Mouse (Mus musculus) v-Abl transformed pro-B cells (cell line): ENCODE measurements around the gene Tgif2.
"Not testable (repeated sequence)": the region's sequence is repeated elsewhere in the genome, so short reads cannot be mapped to it uniquely, and the experiment has no call there.

Source experiments
- in situ Hi-C, 2 experiments: fragments of 400-800 bp; cut with MboI; formaldehyde crosslinking; loops; one replicate each; pipeline ENCODE4 v1.15.1; 2025; ENCODE audit not compliant: unreplicated experiment in 2 of 2

The Tgif2 gene

GRCm38 (mm10) chr2:156841841-156842706 lies 2.3 kb downstream of the Tgif2 start:
- in situ Hi-C loops, result no loop called here

DNA sequence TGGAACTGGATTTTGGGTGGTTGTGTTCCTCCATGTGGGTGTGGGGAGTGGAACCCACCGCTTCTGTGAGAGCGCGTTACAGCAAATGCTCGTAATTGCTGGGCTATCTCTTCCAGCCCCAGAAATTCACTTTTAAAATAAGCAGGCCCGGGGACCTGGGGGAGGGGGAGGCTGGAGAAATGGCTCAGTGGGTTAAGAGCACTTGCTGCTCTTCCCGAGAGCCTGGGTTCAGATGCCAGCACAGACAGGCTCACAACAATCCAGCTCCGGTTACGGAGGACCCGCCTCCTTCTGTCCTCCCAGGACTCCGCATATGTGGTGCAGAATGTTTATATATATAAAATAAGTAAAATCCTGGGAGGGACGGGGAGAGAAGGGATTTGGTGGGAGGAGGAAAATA lies 2.9 kb downstream of the Tgif2 start:
- in situ Hi-C loops, result no loop called here

DNA sequence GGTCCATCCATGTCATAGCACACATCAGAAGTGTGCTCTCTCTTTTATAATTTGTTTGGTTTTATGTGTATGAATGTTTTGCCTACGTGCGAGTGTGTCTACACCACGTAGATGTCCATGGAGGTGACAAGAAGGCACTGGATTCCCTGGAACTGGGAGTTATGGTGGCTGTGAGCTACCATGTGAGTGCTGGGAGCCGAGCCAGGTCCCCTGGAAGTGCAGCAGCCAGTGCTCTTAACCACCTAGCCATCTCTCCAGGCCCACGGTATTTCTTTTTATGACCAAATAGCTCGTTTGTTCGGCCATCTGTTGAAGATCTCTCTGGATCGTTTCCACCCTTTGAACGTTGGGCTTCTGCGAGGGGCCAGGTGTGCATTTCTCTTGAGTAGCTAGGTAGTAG lies 3.5 kb downstream of the Tgif2 start:
- in situ Hi-C loops, result no loop called here

GRCm38 (mm10) chr2:156844715-156845114 lies 4.9 kb downstream of the Tgif2 start:
- in situ Hi-C loops, result no loop called here

- in situ Hi-C loops, result no loop called here
Observed at GRCm38 (mm10) chr2:156847653-156848052, 7.8 kb downstream of the Tgif2 start.

DNA sequence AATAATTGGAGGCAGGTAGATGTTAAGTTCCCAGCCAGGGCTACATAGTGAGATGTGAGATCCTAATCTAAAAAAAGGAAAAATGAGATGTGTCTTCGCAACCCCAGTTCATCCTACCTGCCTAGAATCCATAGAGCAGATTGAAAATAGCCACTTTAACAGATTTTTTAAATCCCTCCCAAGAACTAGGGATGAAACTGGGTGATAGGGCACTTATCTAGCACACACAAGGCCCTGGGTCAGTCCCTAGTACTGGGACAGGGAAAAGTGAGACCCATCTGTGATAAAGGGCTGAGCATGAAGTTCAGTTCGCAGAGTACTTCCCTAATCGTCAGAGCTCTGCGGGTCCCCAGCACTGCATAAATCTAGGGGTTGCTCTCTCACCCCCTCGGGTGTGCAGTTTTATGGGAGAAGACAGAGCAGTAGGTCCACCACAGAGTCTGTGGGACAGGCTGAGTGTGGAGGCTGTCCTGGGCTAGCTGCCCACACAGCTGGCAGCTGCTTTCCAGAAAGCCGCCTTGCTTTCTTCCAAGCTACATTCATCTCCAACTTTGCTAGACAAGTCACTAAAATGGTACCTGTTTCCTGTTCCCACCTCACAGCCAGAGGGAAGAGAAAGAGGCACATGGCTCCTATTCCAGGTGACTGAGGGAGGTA lies 8.8 kb downstream of the Tgif2 start:
- in situ Hi-C loops, result no loop called here

GRCm38 (mm10) chr2:156850505-156850904 lies 10.7 kb downstream of the Tgif2 start:
- in situ Hi-C loops, result no loop called here

DNA sequence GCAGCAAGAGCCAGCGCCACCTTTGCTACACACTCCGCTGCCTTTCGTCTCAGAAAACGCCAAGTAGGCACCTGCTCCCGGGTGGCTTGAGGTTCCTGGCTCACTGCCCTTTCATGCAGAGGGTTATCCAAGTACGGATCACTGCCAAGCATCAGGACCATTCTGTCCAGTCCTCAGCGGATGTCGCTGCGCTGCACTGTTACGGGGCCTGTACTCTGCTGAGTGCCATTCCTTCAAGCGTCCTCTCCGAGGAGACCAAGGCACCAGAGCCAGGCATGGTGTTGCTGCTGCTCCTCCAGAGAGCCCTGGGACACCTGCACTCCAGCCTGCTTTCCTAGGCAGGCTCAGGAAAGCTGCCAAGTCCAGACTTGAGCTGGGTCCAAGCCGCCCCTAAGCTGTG lies 13.8 kb downstream of the Tgif2 start:
- in situ Hi-C loops, result not testable (repeated sequence)

DNA sequence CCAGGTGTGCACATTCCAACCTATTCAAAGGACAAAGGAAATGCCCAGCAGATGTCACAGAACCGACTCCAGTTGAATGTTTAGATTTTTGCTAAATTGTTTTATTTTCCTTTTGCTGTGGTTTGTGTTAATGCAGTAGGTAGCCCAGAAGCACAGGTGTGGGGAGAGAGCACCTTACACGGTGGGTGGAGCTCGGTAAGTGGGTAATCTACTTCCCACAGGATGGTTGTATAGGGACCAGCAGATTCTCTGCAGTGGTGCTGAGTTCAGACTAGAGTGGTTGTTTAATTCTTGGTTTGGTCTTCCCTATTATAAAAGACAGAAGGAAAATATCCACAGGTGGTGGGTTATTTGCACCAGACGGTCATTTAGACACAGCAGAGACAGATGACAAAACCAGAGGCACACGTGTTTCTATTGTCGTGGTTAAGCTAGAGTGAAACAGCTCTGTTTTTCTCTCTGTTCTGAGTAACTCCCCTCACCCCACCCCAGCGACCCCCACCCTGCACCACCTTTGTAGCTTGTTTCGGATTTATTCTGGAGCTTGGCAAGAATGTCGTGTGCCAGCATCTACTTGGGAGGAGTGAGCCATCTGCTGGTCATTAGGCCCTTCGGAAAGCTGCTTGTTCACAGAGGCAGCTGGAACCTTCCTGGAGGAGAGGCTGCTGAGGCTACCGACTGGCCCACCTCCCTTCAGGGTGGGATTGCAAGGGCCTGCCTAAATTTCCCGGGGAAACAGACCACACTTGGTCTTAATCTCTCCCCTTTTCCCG lies 14.4 kb downstream of the Tgif2 start:
- in situ Hi-C loops, result not testable (repeated sequence)

- in situ Hi-C loops, result no loop called here
Observed at GRCm38 (mm10) chr2:156856311-156856710, 16.5 kb downstream of the Tgif2 start.

- in situ Hi-C loops, result no loop called here
Observed at GRCm38 (mm10) chr2:156857385-156857791, 17.6 kb downstream of the Tgif2 start.

DNA sequence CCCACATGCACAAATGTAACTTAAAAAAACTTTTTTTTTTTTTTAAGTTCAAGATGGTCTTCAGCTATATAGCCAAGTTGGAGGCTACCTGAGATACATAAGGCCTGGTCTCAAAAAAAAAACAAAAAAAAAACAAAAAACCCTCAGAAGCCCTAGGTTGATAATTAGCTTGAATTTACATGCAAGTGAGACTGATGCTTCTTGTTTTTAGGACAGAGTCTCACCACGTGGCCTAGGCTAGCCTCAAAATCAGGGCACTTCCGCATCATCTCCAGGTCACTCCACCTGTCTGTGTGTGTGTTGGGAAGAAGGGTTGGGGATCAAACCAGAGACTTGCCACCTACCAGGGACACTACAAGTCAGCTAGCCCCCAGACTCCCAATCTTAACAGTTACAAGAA lies 18.0 kb downstream of the Tgif2 start, which contains the start of gene 4930518I15Rik:
4930518I15Rik (minus strand) TSS at position 112 of the 400 bp plus-strand sequence.
- in situ Hi-C loops, result no loop called here

- in situ Hi-C loops, result no loop called here
Observed at GRCm38 (mm10) chr2:156858671-156859070, 18.9 kb downstream of the Tgif2 start.

- in situ Hi-C loops, result loop anchor here (10.0 kb wide), 1 partner anchor 137 kb away; no protein-coding TSS in a partner anchor
Observed at GRCm38 (mm10) chr2:156862041-156862717, 22.4 kb downstream of the Tgif2 start.

- in situ Hi-C loops, result loop anchor here (10.0 kb wide), 1 partner anchor 138 kb away; no protein-coding TSS in a partner anchor
Observed at GRCm38 (mm10) chr2:156862772-156863486, 23.1 kb downstream of the Tgif2 start, which contains the start of gene Rab5if. Gene Rab5if, plus strand, starts transcription at chr2:156863128.

DNA sequence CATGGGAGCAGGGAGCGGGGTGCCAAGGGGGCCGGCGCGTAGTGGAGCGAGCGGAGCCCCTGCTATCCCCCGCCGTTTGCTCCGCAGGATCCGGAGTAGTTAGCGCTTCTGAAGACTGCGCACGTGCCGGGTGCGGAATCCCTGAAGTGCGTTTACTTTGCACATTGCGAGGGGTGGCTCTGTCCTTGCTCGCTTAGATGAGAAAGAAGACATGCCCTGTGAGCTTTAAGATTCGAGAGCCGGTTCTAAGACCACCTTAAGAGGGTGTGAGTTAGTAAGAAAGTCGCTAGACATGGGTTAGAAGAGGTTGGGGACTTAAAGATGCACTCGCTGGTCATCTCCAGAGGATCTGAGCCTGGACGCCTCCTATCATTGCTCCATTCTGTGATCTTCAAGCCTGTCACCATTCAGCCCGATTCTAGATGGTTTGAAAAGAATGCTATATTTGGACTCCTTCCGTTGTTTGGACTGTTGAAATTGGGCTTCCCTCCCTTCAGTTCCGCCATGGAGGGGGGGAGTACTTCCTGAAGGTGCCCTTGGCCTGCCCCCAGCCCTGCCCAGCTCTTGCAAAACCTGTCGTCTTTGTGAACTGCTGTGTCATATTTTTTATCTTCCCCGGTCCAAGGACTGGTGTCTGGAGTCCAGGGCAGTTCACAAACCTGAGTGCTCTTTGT lies 23.8 kb downstream of the Tgif2 start:
- in situ Hi-C loops, result loop anchor here (10.0 kb wide), 1 partner anchor 139 kb away; no protein-coding TSS in a partner anchor

DNA sequence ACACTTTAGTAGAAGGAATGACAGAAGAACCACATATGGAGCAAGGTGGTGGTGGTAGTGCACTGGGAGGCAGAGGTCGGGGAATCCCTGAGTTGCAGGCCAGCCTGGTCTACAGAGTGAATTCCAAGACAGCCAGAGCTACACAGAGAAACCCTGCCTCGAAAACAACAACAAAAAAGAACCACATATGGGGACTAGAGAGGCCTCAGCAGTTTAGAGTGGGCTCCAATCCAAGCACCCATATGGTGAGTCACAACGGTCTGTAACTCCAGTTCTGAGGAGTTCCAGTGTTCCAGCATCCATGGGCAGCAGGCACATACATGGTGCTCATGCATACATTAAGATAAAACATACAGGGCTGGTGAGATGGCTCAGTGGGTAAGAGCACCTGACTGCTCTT lies 24.7 kb downstream of the Tgif2 start:
- in situ Hi-C loops, result loop anchor here (10.0 kb wide), 1 partner anchor 140 kb away; no protein-coding TSS in a partner anchor

DNA sequence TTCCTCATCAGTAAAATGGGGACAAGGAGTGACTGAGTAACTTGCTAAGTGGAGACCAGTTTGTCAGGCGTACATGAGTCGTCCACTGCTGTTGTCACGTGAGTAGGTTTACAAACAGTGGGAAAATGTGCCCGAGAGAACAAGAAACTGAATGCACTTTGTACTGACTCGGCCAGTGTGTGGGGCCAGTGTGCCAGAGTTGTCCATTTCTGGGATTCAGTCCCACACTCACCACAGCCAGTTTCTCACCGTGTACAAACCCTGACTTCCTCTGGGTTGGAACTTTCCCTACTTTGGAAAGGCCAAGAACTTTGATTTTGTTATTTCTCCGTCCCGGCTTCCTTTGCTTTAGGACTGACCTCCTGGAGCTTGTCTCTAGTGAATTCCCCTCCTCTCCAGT lies 29.2 kb downstream of the Tgif2 start:
- in situ Hi-C loops, result loop anchor here (10.0 kb wide), 1 partner anchor 144 kb away; no protein-coding TSS in a partner anchor

DNA sequence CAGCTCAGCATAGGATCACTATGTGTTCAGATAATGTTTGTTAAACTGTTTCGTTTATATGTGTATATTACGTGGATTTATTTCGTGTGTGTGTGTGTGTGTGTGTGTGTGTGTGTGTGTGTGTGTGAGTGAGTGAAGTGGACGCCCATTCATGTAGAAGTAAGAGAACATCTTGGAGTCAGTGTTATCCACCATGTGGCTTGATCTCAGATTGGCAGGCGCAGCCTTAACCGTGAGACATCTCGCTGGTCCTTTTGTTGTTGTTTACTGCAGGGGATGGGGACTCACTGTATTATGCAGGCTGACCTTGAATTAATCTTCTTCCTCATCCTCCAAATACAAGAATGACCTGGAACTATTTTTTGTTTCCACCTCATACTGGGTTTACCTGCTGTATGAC lies 29.7 kb downstream of the Tgif2 start:
- in situ Hi-C loops, result loop anchor here (10.0 kb wide), 1 partner anchor 145 kb away; no protein-coding TSS in a partner anchor
